Mouse (Mus musculus) ovary, adult 18-20 months (tissue): ENCODE data around the gene Pdcd11.
A peak's percentile ranks its signal among the peaks of the same experiment; 100 is the strongest.

Source experiments
- DNase-seq: peaks from one replicate; pipeline ENCODE4 v3.0.0; 2022; ENCODE audit warnings: low spot score, mixed read lengths

Gene Pdcd11

GRCm38 (mm10) chr19:47090550-47091156 is at the start of gene Pdcd11, which contains the start of gene Usmg5:
Pdcd11 (plus strand) TSS chr19:47090768.
Usmg5 (minus strand) TSS chr19:47090647.
- peak; percentile 90 for DNase-seq

GRCm38 (mm10) chr19:47043608-47044007 is 47.0 kb upstream of the Pdcd11 start:
- no peak for DNase-seq

- no peak for DNase-seq
Measured at GRCm38 (mm10) chr19:47046343-47046742, 44.2 kb upstream of the Pdcd11 start.

- no peak for DNase-seq
Measured at GRCm38 (mm10) chr19:47047236-47047833, 43.2 kb upstream of the Pdcd11 start.

- no peak for DNase-seq
Measured at GRCm38 (mm10) chr19:47049061-47049460, 41.5 kb upstream of the Pdcd11 start.

- DNase-seq: no peak
Measured at GRCm38 (mm10) chr19:47049840-47050239, 40.7 kb upstream of the Pdcd11 start.

- DNase-seq: peak; percentile 46
Measured at GRCm38 (mm10) chr19:47050271-47051032, 40.1 kb upstream of the Pdcd11 start, which contains the start of gene Pcgf6. Pcgf6 (minus strand) TSS chr19:47050906.

- DNase-seq: no peak
Measured at GRCm38 (mm10) chr19:47052927-47053326, 37.6 kb upstream of the Pdcd11 start.

GRCm38 (mm10) chr19:47053471-47053870 is 37.1 kb upstream of the Pdcd11 start:
- DNase-seq: no peak

- no peak for DNase-seq
Measured at GRCm38 (mm10) chr19:47057684-47058083, 32.9 kb upstream of the Pdcd11 start.

- DNase-seq: no peak
Measured at GRCm38 (mm10) chr19:47065860-47066259, 24.7 kb upstream of the Pdcd11 start.

- DNase-seq: peak; percentile 95
Measured at GRCm38 (mm10) chr19:47067096-47067882, 23.3 kb upstream of the Pdcd11 start, which contains the start of gene Taf5. Taf5 (plus strand) TSS chr19:47067746.

- peak; percentile 78 for DNase-seq
Measured at GRCm38 (mm10) chr19:47067924-47068611, 22.5 kb upstream of the Pdcd11 start.

GRCm38 (mm10) chr19:47088226-47088625 is 2.3 kb upstream of the Pdcd11 start:
- no peak for DNase-seq

- DNase-seq: no peak
Measured at GRCm38 (mm10) chr19:47089718-47090525, 646 bp upstream of the Pdcd11 start.

GRCm38 (mm10) chr19:47101080-47101479 is 10.5 kb downstream of the Pdcd11 start:
- no peak for DNase-seq

- no peak for DNase-seq
Measured at GRCm38 (mm10) chr19:47104641-47105271, 14.2 kb downstream of the Pdcd11 start.

GRCm38 (mm10) chr19:47118634-47119033 is 28.1 kb downstream of the Pdcd11 start:
- DNase-seq: no peak

GRCm38 (mm10) chr19:47121054-47121453 is 30.5 kb downstream of the Pdcd11 start:
- no peak for DNase-seq

GRCm38 (mm10) chr19:47122802-47123201 is 32.2 kb downstream of the Pdcd11 start:
- no peak for DNase-seq
